Mouse (Mus musculus): ENCODE results near the gene Vsig2.

The Vsig2 gene

GRCm38 (mm10) chr9:37539170-37540025 is at the start of gene Vsig2:
Gene Vsig2 (plus strand): TSS chr9:37539255.
- no peak for DNase-seq (ENCODE audit: extremely low spot score)

GRCm38 (mm10) chr9:37489446-37490120 is 49.5 kb upstream of the Vsig2 start:
- peak; percentile 78 for DNase-seq (ENCODE audit: extremely low spot score)

- no peak for DNase-seq (ENCODE audit: extremely low spot score)
Observed at GRCm38 (mm10) chr9:37495761-37496160, 43.3 kb upstream of the Vsig2 start.

GRCm38 (mm10) chr9:37496325-37496724 is 42.7 kb upstream of the Vsig2 start:
- no peak for DNase-seq (ENCODE audit: extremely low spot score)

DNA sequence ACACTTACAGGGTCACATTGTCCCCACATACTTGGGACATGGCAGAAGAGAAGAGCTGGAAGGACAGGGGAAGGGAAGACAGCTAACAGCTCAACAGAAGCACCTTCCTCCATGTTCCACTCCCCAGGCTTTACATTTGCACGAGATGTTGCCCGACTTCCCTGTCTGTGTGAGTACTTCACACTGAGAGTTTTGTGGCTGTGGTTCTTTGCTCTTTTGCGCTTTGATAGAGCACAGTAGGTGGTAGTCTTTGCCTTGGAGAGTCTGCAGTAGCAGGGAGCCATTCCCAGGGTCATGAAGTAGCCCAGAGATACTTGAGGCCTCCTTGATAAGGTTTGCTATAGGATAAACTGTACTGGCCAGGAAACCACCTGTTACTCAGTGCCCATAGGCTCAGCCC is 38.9 kb upstream of the Vsig2 start:
- no peak for DNase-seq (ENCODE audit: extremely low spot score)

DNA sequence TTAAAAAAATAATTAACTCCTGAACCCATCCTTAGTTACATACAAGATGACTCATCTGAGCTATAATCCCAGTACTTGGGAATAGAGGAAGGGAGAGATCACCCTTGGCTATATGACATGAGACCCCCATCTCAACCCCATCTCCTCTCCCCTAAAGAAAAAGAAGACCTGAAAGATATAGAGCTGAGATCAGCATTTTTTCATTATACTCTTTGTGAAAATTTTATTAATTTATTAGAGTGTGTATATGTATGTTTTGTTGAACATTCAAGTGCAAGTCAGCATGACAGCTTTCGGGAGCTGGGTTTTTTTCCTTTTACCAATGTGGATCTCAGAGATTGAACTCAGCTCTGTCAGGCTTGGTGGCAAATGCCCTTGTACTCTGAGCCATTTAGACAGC is 37.9 kb upstream of the Vsig2 start:
- DNase-seq (ENCODE audit: extremely low spot score): no peak

- no peak for DNase-seq (ENCODE audit: extremely low spot score)
Observed at GRCm38 (mm10) chr9:37504348-37504747, 34.7 kb upstream of the Vsig2 start.

DNA sequence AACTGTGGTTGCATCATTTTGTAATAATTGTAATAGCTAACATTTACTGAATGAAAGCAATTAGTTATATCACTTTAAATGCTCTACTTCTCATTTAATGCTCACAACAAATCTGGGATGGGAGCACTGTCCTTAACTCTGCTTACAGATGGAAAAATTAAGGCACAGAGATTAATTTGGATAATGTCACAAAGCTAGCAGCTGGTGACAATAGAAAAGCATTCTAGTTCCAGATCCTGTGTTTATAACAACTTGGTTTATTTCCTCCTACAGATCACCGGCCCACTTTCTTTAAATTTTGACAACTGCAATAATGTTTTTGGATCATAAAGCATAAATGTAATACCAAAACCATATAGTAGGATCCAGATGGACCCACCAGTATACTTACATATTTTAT is 33.0 kb upstream of the Vsig2 start:
- DNase-seq (ENCODE audit: extremely low spot score): no peak

DNA sequence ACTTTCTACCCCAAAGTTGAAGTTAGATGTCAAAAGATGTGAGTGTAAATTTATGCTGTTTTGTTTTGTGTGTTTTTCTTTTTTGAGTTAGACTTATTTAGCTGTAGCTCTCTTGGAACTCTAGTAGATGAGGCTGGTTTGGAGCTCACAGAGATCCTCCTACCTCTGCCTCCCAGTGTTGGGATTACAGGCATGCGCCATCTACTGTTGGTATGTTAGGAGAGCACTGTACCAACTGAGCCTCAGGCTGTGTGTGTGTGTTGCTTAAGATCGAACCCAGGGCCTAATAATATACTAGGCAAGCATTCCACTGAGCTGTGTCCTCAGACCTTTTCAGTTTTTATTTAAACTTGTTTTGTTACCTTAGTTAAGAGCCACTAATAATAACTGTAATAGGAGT is 27.0 kb upstream of the Vsig2 start:
- no peak for DNase-seq (ENCODE audit: extremely low spot score)

GRCm38 (mm10) chr9:37514456-37514855 is 24.6 kb upstream of the Vsig2 start:
- no peak for DNase-seq (ENCODE audit: extremely low spot score)

- DNase-seq (ENCODE audit: extremely low spot score): no peak
Observed at GRCm38 (mm10) chr9:37517467-37517866, 21.6 kb upstream of the Vsig2 start.

- DNase-seq (ENCODE audit: extremely low spot score): no peak
Observed at GRCm38 (mm10) chr9:37518991-37519390, 20.1 kb upstream of the Vsig2 start.

DNA sequence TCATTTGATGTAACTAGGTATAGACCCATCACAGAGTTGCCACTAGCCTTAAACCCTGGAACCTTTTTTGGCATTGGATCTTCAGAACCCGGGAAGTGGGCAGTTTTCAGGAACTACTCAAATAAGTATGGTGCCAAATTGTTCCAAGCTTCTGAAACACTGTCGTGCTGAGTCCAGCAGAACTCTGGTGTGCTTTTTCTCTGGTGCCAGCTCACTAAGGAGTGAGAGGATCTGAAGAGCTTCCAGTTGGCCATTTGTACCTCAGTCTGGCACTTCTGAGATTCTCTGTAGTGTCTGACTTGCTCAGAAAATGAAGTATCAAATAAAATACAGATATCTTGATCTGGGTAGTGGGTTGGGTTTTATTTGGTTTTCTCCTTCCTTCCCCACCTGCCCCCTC is 19.1 kb upstream of the Vsig2 start:
- no peak for DNase-seq (ENCODE audit: extremely low spot score)

DNA sequence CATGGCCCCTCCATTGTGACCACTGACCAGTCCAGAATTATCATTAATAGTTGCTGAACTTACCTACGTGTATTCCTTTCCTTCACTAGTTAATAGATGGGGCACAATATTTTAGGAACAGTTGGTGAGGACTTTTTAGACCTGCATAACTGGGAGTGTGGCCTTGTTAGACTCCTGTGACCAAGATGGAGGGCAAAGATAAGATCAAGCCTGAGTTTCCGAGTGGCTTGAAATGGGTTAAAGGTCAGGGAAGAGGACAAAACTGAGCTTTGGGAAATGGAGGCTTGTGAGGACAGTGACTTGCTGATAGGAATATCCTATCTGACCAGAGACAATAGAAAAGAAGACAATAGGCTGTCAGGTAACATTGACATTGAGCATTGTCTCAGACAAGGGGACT is 13.6 kb upstream of the Vsig2 start:
- DNase-seq (ENCODE audit: extremely low spot score): no peak

GRCm38 (mm10) chr9:37526443-37527395 is 12.3 kb upstream of the Vsig2 start:
- DNase-seq (ENCODE audit: extremely low spot score): peak; percentile 31

DNA sequence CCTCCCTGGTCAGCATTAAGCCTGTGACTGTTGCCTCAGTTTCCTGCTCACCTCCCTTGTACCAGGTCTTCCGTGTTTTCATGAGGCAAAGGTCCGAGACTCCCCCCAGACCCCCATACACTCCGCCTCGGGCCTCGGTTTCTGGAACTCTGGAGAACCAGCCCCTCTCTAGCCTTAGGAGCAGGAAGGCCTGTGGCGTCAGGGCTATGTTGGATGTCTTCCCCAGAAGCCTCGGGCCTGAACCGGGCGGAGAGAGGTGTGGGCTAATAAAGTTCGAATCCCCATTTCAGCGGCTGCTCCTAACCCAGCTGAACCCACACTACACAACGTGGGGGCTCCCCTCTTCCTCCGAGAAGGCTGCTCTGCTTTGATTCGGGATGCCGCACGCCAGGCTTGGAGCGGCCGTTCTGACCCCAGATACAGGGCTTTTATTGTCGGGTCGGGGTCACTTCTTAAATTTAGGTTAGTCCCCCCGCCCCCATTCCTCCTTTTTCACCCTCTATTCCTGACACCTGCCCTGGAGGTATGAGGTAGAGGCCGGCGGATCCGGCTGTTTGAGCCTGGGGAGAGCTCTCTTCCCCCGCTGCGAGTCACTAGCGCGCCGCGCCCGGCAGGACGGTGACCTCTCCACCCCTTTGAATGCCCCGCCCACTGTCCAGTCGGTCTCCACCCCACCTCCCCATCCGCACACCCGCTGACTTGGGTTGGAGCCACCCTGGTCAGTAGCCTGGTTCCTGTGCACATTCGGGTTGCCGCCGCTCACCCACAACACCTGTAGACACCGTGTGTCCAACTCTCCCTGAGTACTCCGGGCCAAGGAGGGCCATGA is 11.4 kb upstream of the Vsig2 start, which contains the start of gene Esam:
Esam (plus strand) TSS at position 683 of the 829 bp plus-strand sequence.
- DNase-seq (ENCODE audit: extremely low spot score): peak; percentile 65

DNA sequence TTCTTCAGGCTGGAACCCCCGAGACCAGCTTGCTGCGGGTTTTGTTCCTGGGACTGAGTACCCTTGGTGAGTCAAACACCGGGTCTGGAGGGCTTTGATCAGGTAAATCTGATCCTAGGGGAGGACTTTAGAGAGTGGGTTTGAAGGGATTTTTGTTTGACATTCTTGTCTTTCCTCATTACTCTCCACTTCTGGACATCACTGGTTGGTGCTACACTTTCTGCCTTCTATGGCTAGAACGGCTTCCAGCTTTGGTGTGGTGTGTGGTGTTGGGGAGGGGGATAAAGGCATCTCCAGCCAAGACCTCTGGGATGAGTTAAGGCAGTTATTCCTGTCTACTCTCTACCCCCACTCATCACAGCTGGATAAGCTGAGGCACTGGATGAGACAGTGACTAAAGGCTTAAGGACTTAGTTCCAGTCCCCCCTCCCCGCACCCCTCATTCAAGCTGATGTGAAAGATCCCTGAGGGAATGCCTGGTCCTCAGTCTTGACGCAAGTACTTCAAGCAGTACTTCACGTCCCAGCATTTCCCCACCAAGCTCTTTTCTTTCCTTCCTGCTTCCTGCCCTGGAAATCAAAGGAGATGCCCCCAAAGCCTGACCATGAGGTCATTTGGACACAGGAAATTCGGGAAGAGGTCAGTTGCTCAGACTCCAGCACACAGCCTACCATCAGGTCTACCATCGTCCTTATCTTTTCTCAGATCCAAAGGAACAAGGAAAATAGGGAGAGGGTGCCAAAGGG is 10.7 kb upstream of the Vsig2 start:
- no peak for DNase-seq (ENCODE audit: extremely low spot score)

GRCm38 (mm10) chr9:37530031-37530887 is 8.8 kb upstream of the Vsig2 start:
- DNase-seq (ENCODE audit: extremely low spot score): peak; percentile 61
